Mouse (Mus musculus) left cerebral cortex, postnatal 10 days (tissue): Measurements from ENCODE around the gene Plod2. TPM values are rescaled to one million over a fixed set of nuclear protein-coding genes. Genes with fewer than 3 reads are reported as not detected.

ENCODE experiments used
- DNase-seq, 2 experiments: peaks; one replicate each; pipeline ENCODE4 v3.0.0; 2021 to 2022; ENCODE audit warnings: low spot score in 2 of 2, mixed read lengths in 1 of 2; ENCODE audit errors: extremely low spot score in 1 of 2
- intact Hi-C: fragments of 180-260 bp; cut with DNase I; formaldehyde crosslinking; loops from one replicate; pipeline ENCODE4 v1.15.1; 2025
- total RNA-seq, 2 experiments: library from RNA; stranded (reverse); gene quantifications; 2 replicates each; pipeline ENCODE4 v1.2.3; 2021

Plod2 gene
- total RNA-seq, 2 experiments from 2014 or later: 9.2 to 12.2 TPM

- intact Hi-C loops: no loop called here
- DNase-seq: no peak
Observed at GRCm38 (mm10) chr9:92550981-92551380, 9.0 kb downstream of the Plod2 start.

- DNase-seq: no peak
- intact Hi-C loops: no loop called here
Observed at GRCm38 (mm10) chr9:92551666-92552065, 9.6 kb downstream of the Plod2 start.

GRCm38 (mm10) chr9:92552691-92553090 lies 10.7 kb downstream of the Plod2 start:
- intact Hi-C loops: no loop called here

GRCm38 (mm10) chr9:92555006-92555958 lies 13.3 kb downstream of the Plod2 start:
- DNase-seq: no peak
- intact Hi-C loops: no loop called here

More at GRCm38 (mm10) chr9:92552691-92553090, 10.7 kb downstream of the Plod2 start:
- DNase-seq: no peak

GRCm38 (mm10) chr9:92559750-92560149 lies 17.7 kb downstream of the Plod2 start:
- no peak for DNase-seq
- intact Hi-C loops: no loop called here

GRCm38 (mm10) chr9:92560840-92561547 lies 19.0 kb downstream of the Plod2 start:
- DNase-seq: no peak

GRCm38 (mm10) chr9:92562416-92562815 lies 20.4 kb downstream of the Plod2 start:
- intact Hi-C loops: no loop called here
- DNase-seq: no peak

More at GRCm38 (mm10) chr9:92560840-92561547, 19.0 kb downstream of the Plod2 start:
- intact Hi-C loops: no loop called here

- intact Hi-C loops: no loop called here
- DNase-seq: no peak
Observed at GRCm38 (mm10) chr9:92563306-92563705, 21.3 kb downstream of the Plod2 start.

GRCm38 (mm10) chr9:92564391-92564790 lies 22.4 kb downstream of the Plod2 start:
- DNase-seq: no peak
- intact Hi-C loops: no loop called here

GRCm38 (mm10) chr9:92566234-92566633 lies 24.2 kb downstream of the Plod2 start:
- no peak for DNase-seq
- intact Hi-C loops: no loop called here

GRCm38 (mm10) chr9:92567474-92567873 lies 25.5 kb downstream of the Plod2 start:
- intact Hi-C loops: no loop called here
- no peak for DNase-seq

- DNase-seq: no peak
- intact Hi-C loops: no loop called here
Observed at GRCm38 (mm10) chr9:92568798-92569197, 26.8 kb downstream of the Plod2 start.

- intact Hi-C loops: no loop called here
- DNase-seq: no peak
Observed at GRCm38 (mm10) chr9:92572376-92573108, 30.5 kb downstream of the Plod2 start.

GRCm38 (mm10) chr9:92583876-92584275 lies 41.9 kb downstream of the Plod2 start:
- DNase-seq: no peak
- intact Hi-C loops: no loop called here

- intact Hi-C loops: no loop called here
- no peak for DNase-seq
Observed at GRCm38 (mm10) chr9:92586025-92586424, 44.0 kb downstream of the Plod2 start.

GRCm38 (mm10) chr9:92587391-92587790 lies 45.4 kb downstream of the Plod2 start:
- no peak for DNase-seq
- intact Hi-C loops: no loop called here

GRCm38 (mm10) chr9:92588226-92588625 lies 46.2 kb downstream of the Plod2 start:
- intact Hi-C loops: no loop called here
- no peak for DNase-seq

- DNase-seq: no peak
- intact Hi-C loops: no loop called here
Observed at GRCm38 (mm10) chr9:92589021-92589420, 47.0 kb downstream of the Plod2 start.

- DNase-seq: no peak
- intact Hi-C loops: no loop called here
Observed at GRCm38 (mm10) chr9:92591482-92591881, 49.5 kb downstream of the Plod2 start.
